Mouse (Mus musculus): ENCODE measurements at regions not wholly inside any gene's neighbourhood (a gene's known extent, or its start where the extent isn't known, plus 50 kb on each side); places are given as distances from the start of the nearest gene placed in this dataset.
"Not testable (repeated sequence)": the region's sequence is repeated elsewhere in the genome, so short reads cannot be mapped to it uniquely, and the experiment has no call there.

DNA sequence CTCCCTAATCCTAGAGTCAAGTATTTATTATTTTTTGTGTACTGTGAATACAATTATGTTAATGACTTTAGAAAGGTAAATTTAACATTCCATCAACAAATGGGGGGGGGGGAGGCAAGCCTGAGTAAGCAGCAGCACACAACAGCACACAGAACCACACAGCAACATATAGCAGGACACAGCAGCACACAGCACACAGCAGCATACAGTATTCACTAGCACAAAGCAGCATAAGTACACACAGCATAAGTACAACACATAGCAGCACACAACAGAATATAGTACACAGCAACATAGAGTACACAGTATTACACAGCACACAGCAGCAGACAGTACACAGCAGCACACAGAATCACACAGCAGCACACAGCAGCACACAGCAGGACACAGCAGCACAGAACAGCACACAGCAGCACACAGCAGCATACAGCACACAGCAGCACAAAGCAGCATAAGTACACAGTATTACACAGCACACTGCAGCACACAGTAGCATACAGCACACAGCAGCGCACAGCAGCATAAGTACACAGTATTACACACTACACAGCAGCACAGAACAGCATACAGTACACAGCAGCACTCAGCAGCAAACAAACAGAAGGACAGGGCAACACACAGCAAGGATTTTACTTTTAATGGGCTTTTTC is 605.7 kb downstream of the Tbl1xr1 start:
- no peak for DNase-seq (ENCODE audit: low spot score)

- DNase-seq (ENCODE audit: low spot score), result no peak
These were observed 622.9 kb downstream of the Tbl1xr1 start for GRCm38 (mm10) chr3:22699317-22699716.

DNA sequence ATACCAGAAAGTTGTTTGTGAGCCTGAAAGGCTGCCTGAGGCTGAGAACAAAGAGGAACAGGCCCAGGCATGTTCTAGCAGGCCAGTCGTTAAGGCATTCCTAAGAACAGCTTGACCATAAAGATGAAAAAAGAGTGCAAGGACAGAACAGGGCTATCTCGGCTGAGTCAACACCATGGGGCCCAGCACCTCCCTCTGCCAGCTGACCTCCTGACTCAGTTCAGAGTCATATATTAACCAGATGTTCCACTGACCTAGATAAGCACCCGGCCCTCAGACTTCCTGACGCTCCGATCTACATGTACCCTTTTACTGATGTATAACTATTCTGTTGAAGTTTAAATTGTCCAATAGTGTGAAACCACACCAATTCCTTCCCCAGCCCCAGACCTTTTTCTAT is 625.0 kb downstream of the Tbl1xr1 start:
- not testable (repeated sequence) for DNase-seq (ENCODE audit: low spot score)

GRCm38 (mm10) chr3:22705673-22706072 is 629.2 kb downstream of the Tbl1xr1 start:
- no peak for DNase-seq (ENCODE audit: low spot score)

DNA sequence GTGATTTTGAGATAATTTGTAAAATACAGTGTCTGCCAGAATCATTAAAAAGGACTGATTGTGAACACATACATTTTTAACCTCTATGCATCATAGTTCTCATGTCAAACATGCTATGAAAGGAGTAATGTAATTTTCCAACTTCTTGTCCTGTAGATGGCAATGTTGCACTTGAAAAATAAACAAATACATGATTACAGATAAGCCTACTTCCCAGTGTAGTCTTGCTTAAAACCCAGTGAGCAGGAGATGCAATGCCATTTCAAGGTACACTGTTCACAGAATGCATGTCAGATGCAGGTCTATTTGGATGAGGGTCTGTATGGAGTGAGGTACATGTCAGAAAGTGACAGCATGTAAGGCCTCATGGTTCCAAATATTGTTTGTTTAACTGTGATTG is 668.6 kb downstream of the Tbl1xr1 start:
- peak; percentile 8 for DNase-seq (ENCODE audit: low spot score)

All from left cerebral cortex, adult 11 months (tissue).